Mouse (Mus musculus) stomach, postnatal 0 days (tissue): Measurements from ENCODE around the gene Psors1c2.

Experiments
- CTCF ChIP-seq: IDR thresholded peaks from 2 replicates; pipeline ENCODE4 v1.5.1; 2016; ENCODE audit warnings: antibody characterized with exemption, low read depth, mild to moderate bottlenecking, moderate library complexity
- EP300 ChIP-seq: optimal IDR thresholded peaks from 2 replicates; pipeline ENCODE3; 2016; ENCODE audit warnings: antibody characterized with exemption

GRCm38 (mm10) chr17:35488041-35488440 is 45.0 kb upstream of the Psors1c2 start:
- TF ChIP-seq CTCF (no peak), EP300 (no peak)
